1 mouse cellular context compared by ENCODE assay signal in genomic region chr4:141044816-141045215, GRCm38 (mm10).
TF ChIP-seq lines count a peak whose summit lies in the region.

No protein-coding gene starts in this region.

TF ChIP-seq in C2C12, 6 proteins besides CTCF, POLR2A, EP300 and RAD21 (continued from another document):
- TF ChIP-seq MYOD1 (IDR thresholded peaks at IDR 0.05; ENCODE audit: control insufficient read depth, insufficient read length, low read depth) = no peak
TF ChIP-seq in C2C12: peak in this region for 0.
